ENCODE assay signal across 8 mouse cellular contexts in the genomic region with DNA sequence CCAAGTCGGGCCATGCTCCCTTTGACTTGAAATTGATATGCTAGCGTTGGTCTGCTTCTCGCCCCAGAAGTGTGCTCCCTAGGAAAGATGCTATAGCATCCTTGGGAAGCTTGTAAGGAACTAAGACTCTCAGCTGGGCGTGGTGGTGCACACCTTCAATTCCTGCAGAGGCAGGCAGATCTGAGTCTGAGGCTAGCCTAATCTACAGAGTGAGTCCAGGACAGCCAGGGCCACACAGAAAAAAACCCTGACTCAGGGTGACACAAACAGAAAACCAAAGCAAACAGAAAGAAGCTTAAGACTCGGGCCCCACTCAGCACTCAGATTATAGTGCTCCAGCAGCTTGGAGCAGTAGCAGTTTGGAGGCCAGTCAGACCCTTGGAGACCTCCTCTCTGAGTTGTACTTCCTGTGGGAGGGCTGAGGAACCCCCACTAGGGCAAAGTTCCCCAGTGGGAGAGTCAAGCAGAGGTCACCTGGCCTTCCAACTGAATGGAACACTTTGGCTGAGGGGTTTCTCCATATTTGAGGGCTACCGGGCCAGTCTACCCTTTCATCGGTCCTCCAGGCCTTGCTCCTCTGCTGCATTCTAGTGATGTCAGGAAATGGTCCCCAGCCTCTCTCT. TPM values are rescaled to one million over a fixed set of nuclear protein-coding genes. Genes with fewer than 3 reads are reported as not detected.
DNase-seq lines count a peak whose midpoint lies in the region; ATAC-seq and TF ChIP-seq lines count a peak whose summit lies in the region.

No protein-coding gene starts in this region.

- H3K9ac ChIP-seq in heart, embryonic 12.5 days = no peak overlapping the region
- H3K9ac ChIP-seq in heart, embryonic 14.5 days (ENCODE audit: low read length) = 0 out of 2 replicates have a peak overlapping the region, but pooled peaks have one; percentile 82
- H3K9ac ChIP-seq in liver, embryonic 14.5 days (replicated peaks) = peak overlapping the region; percentile 81

- H3K27ac ChIP-seq in heart, embryonic 12.5 days (ENCODE audit: poor library complexity, severe bottlenecking) = no peak overlapping the region
- H3K27ac ChIP-seq in heart, embryonic 14.5 days (replicated peaks in 1 of 2; ENCODE audit: control insufficient read depth in 1 of 2, insufficient read depth in 1 of 2, low read depth in 2 of 2, low read length in 2 of 2) = 0 out of 4 replicates have a peak overlapping the region, but pooled peaks of 1 of the 2 experiments have one; percentile 12
- H3K27ac ChIP-seq in liver, embryonic 14.5 days = peak overlapping the region; percentile 63

- H3K27me3 ChIP-seq in heart, embryonic 12.5 days (replicated peaks) = peaks cover 5% of the 10 kb centered on the region; the same call in 1 of the 2 replicates
- peaks cover 6% of the 10 kb centered on the region; the same call in 1 of the 2 replicates for H3K27me3 ChIP-seq in heart, embryonic 14.5 days (ENCODE audit: control insufficient read depth, insufficient read depth, low read length)
- no peaks in the 10 kb centered on the region for H3K27me3 ChIP-seq in liver, embryonic 14.5 days (ENCODE audit: control insufficient read depth, insufficient read depth, low read length)

- TF ChIP-seq EP300 in liver, embryonic 14.5 days (IDR thresholded peaks at IDR 0.05; ENCODE audit: low read depth) = no peak

- no peak for DNase-seq in heart, adult 8-10 months (ENCODE audit: low spot score)
- peak in 1 of 3 experiments; percentile 40 for DNase-seq in liver, embryonic 14.5 days (ENCODE audit: low read depth in 3 of 3, low spot score in 3 of 3)
- DNase-seq in embryo, embryonic 10 days (ENCODE audit: low spot score) = no peak
- DNase-seq in cerebellum, adult 8-10 months = no peak

- no peaks in the 10 kb centered on the region for H3K36me3 ChIP-seq in heart, embryonic 12.5 days
- no peaks in the 10 kb centered on the region for H3K36me3 ChIP-seq in heart, embryonic 14.5 days (ENCODE audit: control insufficient read depth, insufficient read depth, low read length)
- H3K36me3 ChIP-seq in liver, embryonic 14.5 days (replicated peaks; ENCODE audit: control insufficient read depth, insufficient read depth, low read depth) = no peaks in the 10 kb centered on the region

- H3K4me3 ChIP-seq in heart, embryonic 12.5 days = no peak overlapping the region
- H3K4me3 ChIP-seq in heart, embryonic 14.5 days (ENCODE audit: control insufficient read depth in 1 of 2, insufficient read depth in 1 of 2, low read depth in 1 of 2, low read length in 2 of 2) = peak overlapping the region in 1 of 2 experiments; percentile 77; a peak in 1 of 4 replicates
- peak overlapping the region; percentile 68 to 73 for H3K4me3 ChIP-seq in liver, embryonic 14.5 days (ENCODE audit: insufficient read depth in 1 of 2, low read depth in 2 of 2, low read length in 2 of 2)

- peaks cover 35% of the 10 kb centered on the region for H3K4me1 ChIP-seq in heart, embryonic 12.5 days (replicated peaks)
- H3K4me1 ChIP-seq in heart, embryonic 14.5 days (ENCODE audit: control insufficient read depth in 2 of 2, insufficient read depth in 2 of 2, low read length in 2 of 2) = peaks cover 12 to 13% of the 10 kb centered on the region in 2 experiments; a peak in 3 of 4 replicates
- H3K4me1 ChIP-seq in liver, embryonic 14.5 days (replicated peaks; ENCODE audit: control insufficient read depth in 2 of 2, insufficient read depth in 2 of 2, low read length in 1 of 2) = peaks cover 28 to 45% of the 10 kb centered on the region in 2 experiments

- 71% methylated on average over 7 of the region's 7 CpGs for WGBS in heart, embryonic 12.5 days
- 69% methylated on average over 7 of the region's 7 CpGs for WGBS in heart, embryonic 14.5 days
- 54% methylated on average over 7 of the region's 7 CpGs for WGBS in liver, embryonic 14.5 days (ENCODE audit: insufficient replicate concordance)

- no peaks in the 10 kb centered on the region for H3K9me3 ChIP-seq in heart, embryonic 12.5 days (replicated peaks)
- H3K9me3 ChIP-seq in heart, embryonic 14.5 days (ENCODE audit: control insufficient read depth, low read length) = no peaks in the 10 kb centered on the region
- no peaks in the 10 kb centered on the region for H3K9me3 ChIP-seq in liver, embryonic 14.5 days (ENCODE audit: control insufficient read depth, low read length)

- TF ChIP-seq CTCF in liver, embryonic 14.5 days (IDR thresholded peaks at IDR 0.05; ENCODE audit: low read depth) = no peak

- ATAC-seq in heart, embryonic 12.5 days (ENCODE audit: insufficient number of reproducible peaks, low FRiP score) = no peak
- peak; percentile 6 for ATAC-seq in CD4-positive, CD25-positive, alpha-beta regulatory T cell, adult 4 months
- no peak for ATAC-seq in heart, embryonic 14.5 days (ENCODE audit: insufficient number of reproducible peaks, insufficient read depth, low FRiP score, low read depth)
- ATAC-seq in liver, embryonic 14.5 days (ENCODE audit: insufficient read depth) = peak; percentile 10; the same call in 1 of the 2 replicates
- no peak for ATAC-seq in erythroid progenitor cell, adult 5-6 weeks (replicated peaks; ENCODE audit: low FRiP score, poor library complexity, severe bottlenecking)

- H3K4me2 ChIP-seq in heart, embryonic 12.5 days = peak overlapping the region; percentile 88
- peak overlapping the region; percentile 100 for H3K4me2 ChIP-seq in heart, embryonic 14.5 days (ENCODE audit: low read length)
- H3K4me2 ChIP-seq in liver, embryonic 14.5 days (ENCODE audit: low read depth) = peak overlapping the region; percentile 88

RNA-seq across cellular contexts. Expression of gene Stk10, which starts 1.5 kb away (rescaled TPM):
- 2.9 and 3.2 TPM in 2 replicates for polyA plus RNA-seq in heart, embryonic 12.5 days (2016; fragmentation: Nextera tagmentation; extraction: Ambion mirVana)
- total RNA-seq in heart, adult 8-10 months (2022) = 1 to 10 TPM; 6.6 to 9.2 (median 8.7) TPM
- polyA plus RNA-seq in CD4-positive, CD25-positive, alpha-beta regulatory T cell, adult 4 months (2017; shearing (Covaris generic)) = 100 to 1,000 TPM in 1 of 2 experiments, 10 to 100 TPM in 1; 84.0 to 217 TPM
- 1.6 and 2.2 TPM in 2 replicates for polyA plus RNA-seq in heart, embryonic 14.5 days (2014; fragmentation: Nextera tagmentation; extraction: Ambion mirVana)
- 4.0 and 4.9 TPM in 2 replicates for polyA plus RNA-seq in liver, embryonic 14.5 days (2012; rRNA removed)
- polyA plus RNA-seq in liver, embryonic 14.5 days (2014; fragmentation: Nextera tagmentation; extraction: Ambion mirVana) = 1.9 and 3.2 TPM in 2 replicates
- total RNA-seq in erythroid progenitor cell, adult 5-6 weeks (2015; ENCODE audit: low replicate concordance) = 14.3 and 15.1 TPM in 2 replicates
- total RNA-seq in erythroid progenitor cell, adult 5-6 weeks (2017; ENCODE audit: low replicate concordance) = 8.3 and 10.0 TPM in 2 replicates

RNA-seq across cellular contexts. Expression of gene Efcab9, which starts 2.7 kb away (rescaled TPM):
- 0.31 and 0.36 TPM in 2 replicates for polyA plus RNA-seq in heart, embryonic 12.5 days (2016; fragmentation: Nextera tagmentation; extraction: Ambion mirVana)
- not detected for total RNA-seq in heart, adult 8-10 months (2022)
- polyA plus RNA-seq in CD4-positive, CD25-positive, alpha-beta regulatory T cell, adult 4 months (2017; shearing (Covaris generic)) = 1 to 10 TPM in 1 of 2 experiments, under 1 TPM in 1; 0.87 to 1.1 TPM
- 0.35 TPM in 1 of 2 replicates, not detected in the other for polyA plus RNA-seq in heart, embryonic 14.5 days (2014; fragmentation: Nextera tagmentation; extraction: Ambion mirVana)
- 0.18 and 0.26 TPM in 2 replicates for polyA plus RNA-seq in liver, embryonic 14.5 days (2012; rRNA removed)
- 0.19 and 0.22 TPM in 2 replicates for polyA plus RNA-seq in liver, embryonic 14.5 days (2014; fragmentation: Nextera tagmentation; extraction: Ambion mirVana)
- not detected in 2 replicates for total RNA-seq in erythroid progenitor cell, adult 5-6 weeks (2015; ENCODE audit: low replicate concordance)
- total RNA-seq in erythroid progenitor cell, adult 5-6 weeks (2017; ENCODE audit: low replicate concordance) = not detected in 2 replicates

Comparison
In these comparisons a context has a peak if more than half of its experiments do, and no peak if none do; other contexts are left out.
1. ATAC-seq: peak in CD4-positive, CD25-positive, alpha-beta regulatory T cell, adult 4 months (single experiment) and liver, embryonic 14.5 days (single experiment); none in heart, embryonic 12.5 days (single experiment), heart, embryonic 14.5 days (single experiment) and erythroid progenitor cell, adult 5-6 weeks (single experiment).
2. RNA of gene Stk10, which starts 1.5 kb away (polyA plus RNA-seq): 84.0 to 217 TPM in CD4-positive, CD25-positive, alpha-beta regulatory T cell, adult 4 months; 1.9 to 4.9 TPM in liver, embryonic 14.5 days, 2.9 to 3.2 TPM in heart, embryonic 12.5 days and 1.6 to 2.2 TPM in heart, embryonic 14.5 days; every median in the first group is over 10 times any median in the second.
3. Peak in every context shown above with its lines, with median percentiles within 50 percentile points of each other: H3K4me2 ChIP-seq.